Mouse (Mus musculus) small intestine, adult 2 months (tissue): ENCODE data around the gene Slc16a12.
A peak's percentile ranks its signal among the peaks of the same experiment; 100 is the strongest.

Experiments used
- CTCF ChIP-seq: fragments of 200-500 bp; IDR thresholded peaks from 2 replicates; pipeline ENCODE4 v1.5.1; 2012; ENCODE audit warnings: low read depth, mild to moderate bottlenecking, control low read depth, inconsistent platforms, low read length, moderate library complexity, mixed read lengths; ENCODE audit not compliant: insufficient replicate concordance, insufficient read length; ENCODE audit errors: extremely low read depth
- POLR2A ChIP-seq: fragments of 200-500 bp; IDR thresholded peaks from 2 replicates; pipeline ENCODE4 v1.6.1; 2012; ENCODE audit warnings: low read depth, mild to moderate bottlenecking, control low read depth, inconsistent platforms, low read length, moderate library complexity

- TF ChIP-seq CTCF (peak; percentile 91; the same call in 1 of the 2 replicates), POLR2A (no peak)
Observed at GRCm38 (mm10) chr19:34666127-34666526, 81.0 kb downstream of the Slc16a12 start.
